Mouse (Mus musculus) stomach, adult 2 months (tissue): ENCODE results near the gene Gm10160. TPM values are rescaled to one million over a fixed set of nuclear protein-coding genes. Genes with fewer than 3 reads are reported as not detected.

Experiments
- polyA plus RNA-seq: library from polyadenylated mRNA; depleted of rRNA; stranded (reverse); fragments of >200 nt; gene quantifications from 2 replicates; pipeline ENCODE4 v1.2.3, GENCODE M21; 2012; rRNA removed

Gm10160 gene
- polyA plus RNA-seq, result not detected in 2 replicates

GRCm38 (mm10) chr7:81855694-81856093 is at the start of gene Gm10160:
Gm10160 (minus strand) TSS chr7:81855794.

GRCm38 (mm10) chr7:81858968-81859721 is 3.6 kb upstream of the Gm10160 start, which contains the start of gene Tm6sf1:
Tm6sf1 (plus strand) TSS chr7:81859001.

GRCm38 (mm10) chr7:81829379-81829894 is 26.2 kb downstream of the Gm10160 start, which contains the start of gene Btbd1:
Btbd1 (minus strand) TSS chr7:81829431.

Other genes with a start within 250 kb of the Gm10160 start
- 10.1 and 16.2 TPM in 2 replicates for gene Homer2, start 148.3 kb downstream of the Gm10160 start, polyA plus RNA-seq
- 1.4 and 2.7 TPM in 2 replicates for gene Ramac, start 92.9 kb downstream of the Gm10160 start, polyA plus RNA-seq
- gene 3110040N11Rik, start 66.3 kb downstream of the Gm10160 start, polyA plus RNA-seq, result 7.5 and 9.7 TPM in 2 replicates
- 8.8 and 16.2 TPM in 2 replicates for gene Btbd1, start 26.4 kb downstream of the Gm10160 start, polyA plus RNA-seq
- gene Tm6sf1, start 3.2 kb upstream of the Gm10160 start, polyA plus RNA-seq, result 4.0 and 7.9 TPM in 2 replicates
- 1.00 and 1.1 TPM in 2 replicates for gene Hdgfl3, start 78.7 kb upstream of the Gm10160 start, polyA plus RNA-seq
- gene Bnc1, start 136.5 kb upstream of the Gm10160 start, polyA plus RNA-seq, result 0.10 and 0.15 TPM in 2 replicates